Mouse (Mus musculus) urinary bladder, postnatal 36 days (tissue): ENCODE data around the gene Iqcj.
"Not testable (repeated sequence)": the region's sequence is repeated elsewhere in the genome, so short reads cannot be mapped to it uniquely, and the experiment has no call there.

Source experiments
- DNase-seq, 2 experiments: peaks; one replicate each; pipeline ENCODE4 v3.0.0; 2022; ENCODE audit warnings: low spot score in 2 of 2, mixed read lengths in 1 of 2

Gene Iqcj

GRCm38 (mm10) chr3:68071395-68072386 is 179.7 kb downstream of the Iqcj start:
- no peak for DNase-seq

GRCm38 (mm10) chr3:68077406-68077805 is 185.4 kb downstream of the Iqcj start:
- no peak for DNase-seq

GRCm38 (mm10) chr3:68085024-68085423 is 193.0 kb downstream of the Iqcj start:
- DNase-seq, result no peak

GRCm38 (mm10) chr3:68092108-68092507 is 200.1 kb downstream of the Iqcj start:
- no peak for DNase-seq

- no peak for DNase-seq
Measured at GRCm38 (mm10) chr3:68096724-68097431, 204.9 kb downstream of the Iqcj start.

GRCm38 (mm10) chr3:68099561-68099960 is 207.5 kb downstream of the Iqcj start:
- not testable (repeated sequence) for DNase-seq

GRCm38 (mm10) chr3:68101343-68101742 is 209.3 kb downstream of the Iqcj start:
- no peak for DNase-seq

- DNase-seq, result no peak
Measured at GRCm38 (mm10) chr3:68105081-68105685, 213.2 kb downstream of the Iqcj start.
